12 mouse cellular contexts compared by ENCODE assay signal in the genomic region with DNA sequence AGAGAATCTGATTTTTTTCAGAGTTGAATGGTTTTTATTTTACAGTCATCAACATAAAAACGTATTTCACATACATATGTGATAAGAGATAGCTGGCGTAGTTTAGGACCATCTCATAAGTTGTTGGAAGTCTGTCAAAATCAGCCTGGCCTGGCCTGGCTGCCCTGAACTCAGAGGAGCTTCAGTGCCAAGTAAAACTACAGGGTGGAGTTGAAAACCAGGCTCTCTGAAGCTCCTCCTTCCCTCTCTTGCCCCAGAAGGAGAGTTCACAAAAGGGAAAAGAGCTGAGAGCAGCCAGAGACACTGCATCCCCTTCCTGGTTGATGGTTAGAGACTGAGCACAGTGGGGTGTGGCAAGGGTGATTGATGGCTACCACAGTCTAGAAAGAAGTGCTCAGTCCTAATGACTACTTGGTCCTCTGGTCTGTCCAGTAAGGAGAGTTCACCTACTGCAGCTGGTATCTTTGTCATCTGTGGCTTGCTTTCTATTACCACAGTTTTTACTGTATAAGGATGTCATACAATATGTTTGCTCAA. TPM values are rescaled to one million over a fixed set of nuclear protein-coding genes. Genes with fewer than 3 reads are reported as not detected.
A peak's percentile ranks its signal among the peaks of the same experiment; 100 is the strongest.
DNase-seq lines count a peak whose midpoint lies in the region; ATAC-seq and TF ChIP-seq lines count a peak whose summit lies in the region.
"Had no signal": no experiment of that assay in that cellular context is flagged by ENCODE, and none has a peak within 500 bp of the region (broad histone marks: within the 10 kb centered on the region; RNA-seq: fewer than 3 reads in every experiment).

No protein-coding gene starts in this region.

- H3K36me3 ChIP-seq in limb, embryonic 12.5 days = peaks cover 62% of the 10 kb centered on the region
- H3K36me3 ChIP-seq in limb, embryonic 10.5 days = peaks cover 32% of the 10 kb centered on the region
- peaks cover 12% of the 10 kb centered on the region; the same call in 1 of the 2 replicates for H3K36me3 ChIP-seq in embryonic facial prominence, embryonic 15.5 days
- H3K36me3 ChIP-seq in kidney, postnatal 0 days (ENCODE audit: insufficient read depth, low read length) = peaks cover 6% of the 10 kb centered on the region; the same call in 1 of the 2 replicates
- peaks cover 35% of the 10 kb centered on the region for H3K36me3 ChIP-seq in thymus, adult 2 months (ENCODE audit: control insufficient read depth, insufficient read depth, low read length)
- H3K36me3 ChIP-seq in midbrain, embryonic 15.5 days (replicated peaks) = no peaks in the 10 kb centered on the region

- no peaks in the 10 kb centered on the region for H3K27me3 ChIP-seq in limb, embryonic 12.5 days
- no peaks in the 10 kb centered on the region for H3K27me3 ChIP-seq in limb, embryonic 10.5 days (ENCODE audit: low read depth, poor library complexity, severe bottlenecking)
- H3K27me3 ChIP-seq in embryonic facial prominence, embryonic 15.5 days = no peaks in the 10 kb centered on the region
- no peaks in the 10 kb centered on the region for H3K27me3 ChIP-seq in kidney, postnatal 0 days (ENCODE audit: insufficient read depth, low read length)
- no peaks in the 10 kb centered on the region for H3K27me3 ChIP-seq in thymus, adult 2 months (ENCODE audit: control insufficient read depth, insufficient read depth, low read length)
- no peaks in the 10 kb centered on the region for H3K27me3 ChIP-seq in midbrain, embryonic 15.5 days (replicated peaks)
- H3K27me3 ChIP-seq: embryonic facial prominence, embryonic 12.5 days had no signal

- 87% methylated on average over 2 of the region's 2 CpGs for WGBS in limb, embryonic 12.5 days
- WGBS in limb, embryonic 10.5 days = 90% methylated on average over 2 of the region's 2 CpGs
- 66% methylated on average over 2 of the region's 2 CpGs for WGBS in embryonic facial prominence, embryonic 15.5 days
- 66% methylated on average over 2 of the region's 2 CpGs for WGBS in kidney, postnatal 0 days
- WGBS in thymus, adult 2 months = 88% methylated on average over 2 of the region's 2 CpGs
- 91% methylated on average over 2 of the region's 2 CpGs for WGBS in midbrain, embryonic 15.5 days

- no peak overlapping the region for H3K4me2 ChIP-seq in limb, embryonic 12.5 days
- no peak overlapping the region for H3K4me2 ChIP-seq in embryonic facial prominence, embryonic 15.5 days (replicated peaks)
- H3K4me2 ChIP-seq in kidney, postnatal 0 days (ENCODE audit: low read length) = no peak overlapping the region
- H3K4me2 ChIP-seq in midbrain, embryonic 15.5 days = no peak overlapping the region
- H3K4me2 ChIP-seq: embryonic facial prominence, embryonic 12.5 days had no signal

- H3K9me3 ChIP-seq in limb, embryonic 12.5 days = no peaks in the 10 kb centered on the region
- H3K9me3 ChIP-seq in limb, embryonic 10.5 days (replicated peaks) = no peaks in the 10 kb centered on the region
- H3K9me3 ChIP-seq in embryonic facial prominence, embryonic 15.5 days (replicated peaks) = no peaks in the 10 kb centered on the region
- no peaks in the 10 kb centered on the region for H3K9me3 ChIP-seq in kidney, postnatal 0 days (replicated peaks; ENCODE audit: low read length)
- no peaks in the 10 kb centered on the region for H3K9me3 ChIP-seq in midbrain, embryonic 15.5 days
- H3K9me3 ChIP-seq: embryonic facial prominence, embryonic 12.5 days had no signal

- H3K9ac ChIP-seq in limb, embryonic 12.5 days (replicated peaks) = no peak overlapping the region
- no peak overlapping the region for H3K9ac ChIP-seq in embryonic facial prominence, embryonic 15.5 days
- H3K9ac ChIP-seq in kidney, postnatal 0 days (ENCODE audit: low read depth, low read length) = no peak overlapping the region
- no peak overlapping the region for H3K9ac ChIP-seq in midbrain, embryonic 15.5 days
- H3K9ac ChIP-seq: embryonic facial prominence, embryonic 12.5 days had no signal

- 0 out of 2 replicates have a peak, but pooled peaks cover 3% of the 10 kb centered on the region for H3K4me1 ChIP-seq in limb, embryonic 12.5 days (replicated peaks)
- 0 out of 2 replicates have a peak, but pooled peaks cover 4% of the 10 kb centered on the region for H3K4me1 ChIP-seq in limb, embryonic 10.5 days
- peaks cover 6% of the 10 kb centered on the region; the same call in 1 of the 2 replicates for H3K4me1 ChIP-seq in embryonic facial prominence, embryonic 15.5 days
- H3K4me1 ChIP-seq in kidney, postnatal 0 days (replicated peaks; ENCODE audit: insufficient read depth, low read length) = no peaks in the 10 kb centered on the region
- H3K4me1 ChIP-seq in thymus, adult 2 months (replicated peaks; ENCODE audit: control insufficient read depth, insufficient read depth, low read length) = no peaks in the 10 kb centered on the region
- no peaks in the 10 kb centered on the region for H3K4me1 ChIP-seq in midbrain, embryonic 15.5 days

- DNase-seq in adrenal gland, postnatal 14 days = peak; percentile 43
- DNase-seq in adrenal gland, postnatal 25 days = no peak
- no peak for DNase-seq in limb, embryonic 10.5 days (ENCODE audit: low spot score)
- peak; percentile 46 for DNase-seq in kidney, postnatal 0 days (ENCODE audit: low spot score)
- no peak for DNase-seq in thymus, adult 2 months
- DNase-seq: gastrocnemius, postnatal 25 days had no signal

- ATAC-seq in limb, embryonic 12.5 days (ENCODE audit: insufficient number of reproducible peaks, insufficient read depth, low FRiP score, low TSS enrichment, low read depth) = no peak
- ATAC-seq in embryonic facial prominence, embryonic 15.5 days (ENCODE audit: insufficient number of reproducible peaks, low FRiP score, low TSS enrichment, low read depth) = no peak; the same call in 1 of the 2 replicates
- ATAC-seq in kidney, postnatal 0 days (replicated peaks; ENCODE audit: low FRiP score, low read depth) = no peak; the same call in 1 of the 2 replicates
- no peak for ATAC-seq in midbrain, embryonic 15.5 days (replicated peaks)

- no peak for TF ChIP-seq POLR2A in thymus, adult 2 months (IDR thresholded peaks at IDR 0.05; ENCODE audit: control insufficient read depth, extremely low read depth, insufficient read depth, low read length, poor library complexity)

- 0 out of 2 replicates have a peak overlapping the region, but pooled peaks have one; percentile 0 for H3K27ac ChIP-seq in limb, embryonic 12.5 days
- no peak overlapping the region for H3K27ac ChIP-seq in limb, embryonic 10.5 days
- H3K27ac ChIP-seq in embryonic facial prominence, embryonic 15.5 days (replicated peaks) = 0 out of 2 replicates have a peak overlapping the region, but pooled peaks have one; percentile 25
- H3K27ac ChIP-seq in kidney, postnatal 0 days = no peak overlapping the region
- no peak overlapping the region for H3K27ac ChIP-seq in thymus, adult 2 months (ENCODE audit: control insufficient read depth, insufficient read depth, low read length)
- H3K27ac ChIP-seq in midbrain, embryonic 15.5 days = no peak overlapping the region
- H3K27ac ChIP-seq: embryonic facial prominence, embryonic 12.5 days had no signal

- TF ChIP-seq CTCF in kidney, postnatal 0 days (IDR thresholded peaks at IDR 0.05; ENCODE audit: low read depth) = no peak
- no peak for TF ChIP-seq CTCF in thymus, adult 2 months (IDR thresholded peaks at IDR 0.05; ENCODE audit: borderline replicate concordance, control insufficient read depth, extremely low read depth, insufficient read depth, low read length, poor library complexity)

- no peak overlapping the region for H3K4me3 ChIP-seq in limb, embryonic 12.5 days (replicated peaks)
- H3K4me3 ChIP-seq in limb, embryonic 10.5 days = no peak overlapping the region
- no peak overlapping the region for H3K4me3 ChIP-seq in embryonic facial prominence, embryonic 15.5 days (replicated peaks)
- H3K4me3 ChIP-seq in kidney, postnatal 0 days (replicated peaks; ENCODE audit: low read depth, low read length) = no peak overlapping the region
- no peak overlapping the region for H3K4me3 ChIP-seq in thymus, adult 2 months (ENCODE audit: control insufficient read depth, insufficient read depth, low read length)
- H3K4me3 ChIP-seq in midbrain, embryonic 15.5 days = no peak overlapping the region
- H3K4me3 ChIP-seq: embryonic facial prominence, embryonic 12.5 days had no signal

RNA-seq across cellular contexts. Expression of a gene that starts 45.1 kb away (rescaled TPM):
- 1.9 and 11.7 TPM in 2 replicates for total RNA-seq in adrenal gland, postnatal 14 days (2021)
- 0.64 and 1.4 TPM in 2 replicates for total RNA-seq in adrenal gland, postnatal 25 days (2021)
- polyA plus RNA-seq in limb, embryonic 12.5 days (2016; fragmentation: Nextera tagmentation; extraction: Ambion mirVana) = not detected in 2 replicates
- polyA plus RNA-seq in limb, embryonic 10.5 days (2016; fragmentation: Nextera tagmentation; extraction: Ambion mirVana) = not detected in 2 replicates
- polyA plus RNA-seq in embryonic facial prominence, embryonic 15.5 days (2015; fragmentation: Nextera tagmentation; extraction: Ambion mirVana) = 0.07 and 0.14 TPM in 2 replicates
- polyA plus RNA-seq in kidney, postnatal 0 days (2015; fragmentation: Nextera tagmentation; extraction: Ambion mirVana) = 0.48 and 0.54 TPM in 2 replicates
- 0.03 and 0.27 TPM in 2 replicates for polyA plus RNA-seq in thymus, adult 2 months (2012; rRNA removed)
- 0.19 TPM in 1 of 2 replicates, not detected in the other for polyA plus RNA-seq in midbrain, embryonic 15.5 days (2015; fragmentation: Nextera tagmentation; extraction: Ambion mirVana)
- total RNA-seq: gastrocnemius, postnatal 25 days; monocyte, adult 5-6 weeks had no signal
- polyA plus RNA-seq: limb, embryonic 11.5 days had no signal

Comparison
In these comparisons a context has a peak if more than half of its experiments do, and no peak if none do; other contexts are left out.
1. DNase-seq: peak in adrenal gland, postnatal 14 days (single experiment) and kidney, postnatal 0 days (single experiment); none in adrenal gland, postnatal 25 days (single experiment), limb, embryonic 10.5 days (single experiment) and thymus, adult 2 months (single experiment).
2. H3K27ac ChIP-seq: peak in limb, embryonic 12.5 days (single experiment) and embryonic facial prominence, embryonic 15.5 days (single experiment); none in limb, embryonic 10.5 days (single experiment), kidney, postnatal 0 days (single experiment), thymus, adult 2 months (single experiment) and midbrain, embryonic 15.5 days (single experiment).